Mouse (Mus musculus) embryonic facial prominence, embryonic 12.5 days (tissue): Measurements from ENCODE around the gene A1bg. TPM values are rescaled to one million over a fixed set of nuclear protein-coding genes. Genes with fewer than 3 reads are reported as not detected.

Source experiments
- ATAC-seq: fragments of 200-750 bp; cut with Nextera tagmentation; 2 replicates; pipeline ENCODE4 v1.8.0; 2017; ENCODE audit not compliant: insufficient number of reproducible peaks, insufficient read depth, low FRiP score, low TSS enrichment
- H3K27ac ChIP-seq: fragments of 300-500 bp; sonication (generic); 2 replicates; pipeline ENCODE4 v1.5.1; 2016; ENCODE audit warnings: mild to moderate bottlenecking
- H3K27me3 ChIP-seq: fragments of 300-500 bp; sonication (generic); 2 replicates; pipeline ENCODE4 v1.6.1; 2016; ENCODE audit warnings: mild to moderate bottlenecking, moderate library complexity
- H3K36me3 ChIP-seq: fragments of 300-500 bp; sonication (generic); 2 replicates; pipeline ENCODE4 v1.6.1; 2016; ENCODE audit warnings: mild to moderate bottlenecking
- H3K4me1 ChIP-seq: fragments of 300-500 bp; sonication (generic); 2 replicates; pipeline ENCODE4 v1.6.1; 2016
- H3K4me2 ChIP-seq: fragments of 300-500 bp; sonication (generic); replicated peaks from 2 replicates; pipeline ENCODE4 v1.6.1; 2016; ENCODE audit warnings: mild to moderate bottlenecking, moderate library complexity
- H3K4me3 ChIP-seq: fragments of 300-500 bp; sonication (generic); 2 replicates; pipeline ENCODE4 v1.5.1; 2016; ENCODE audit warnings: mild to moderate bottlenecking
- H3K9ac ChIP-seq: fragments of 300-500 bp; sonication (generic); 2 replicates; pipeline ENCODE4 v1.6.1; 2016; ENCODE audit warnings: mild to moderate bottlenecking, moderate library complexity
- H3K9me3 ChIP-seq: fragments of 300-500 bp; sonication (generic); 2 replicates; pipeline ENCODE4 v1.6.1; 2016; ENCODE audit warnings: mild to moderate bottlenecking, moderate library complexity
- WGBS: fragments of 180-500 bp; shearing (Covaris S2); methylation state at CpG from one replicate; pipeline ENCODE4 v1.1.7; 2016; 5-methylcytosine and 5-hydroxymethylcytosine counted together
- polyA plus RNA-seq: library from polyadenylated mRNA; unstranded; fragments of >200 nt; fragmentation: Nextera tagmentation; extraction: Ambion mirVana; gene quantifications from 2 replicates; pipeline ENCODE4 v1.2.1, GENCODE M21; 2016

A1bg gene
- polyA plus RNA-seq, result not detected in 2 replicates

GRCm38 (mm10) chr15:60922912-60923311 lies at the start of gene A1bg:
Gene A1bg (minus strand): TSS chr15:60923012.
- H3K4me3 ChIP-seq, result no peak within 1 kb of the TSS
- no peaks in the 10 kb centered on the region for H3K36me3 ChIP-seq
- no peak within 1 kb of the TSS for H3K4me2 ChIP-seq
- H3K4me1 ChIP-seq, result no peaks in the 10 kb centered on the region
- ATAC-seq, result no peak
- no peaks in the 10 kb centered on the region for H3K27me3 ChIP-seq
- H3K9me3 ChIP-seq, result no peaks in the 10 kb centered on the region
- no peak within 1 kb of the TSS for H3K27ac ChIP-seq
- no peak within 1 kb of the TSS for H3K9ac ChIP-seq

GRCm38 (mm10) chr15:60968549-60968861 lies 45.7 kb upstream of the A1bg start:
- Histone ChIP-seq H3K4me1 (no peaks in the 10 kb centered on the region), H3K27ac (no peak overlapping the region), H3K4me3 (no peak overlapping the region), H3K9ac (no peak overlapping the region), H3K27me3 (no peaks in the 10 kb centered on the region), H3K36me3 (no peaks in the 10 kb centered on the region), H3K4me2 (no peak overlapping the region), H3K9me3 (no peaks in the 10 kb centered on the region)
- WGBS, result 84% methylated on average over 1 of the region's 1 CpGs
- no peak for ATAC-seq

- Histone ChIP-seq H3K27ac (no peak overlapping the region), H3K4me3 (no peak overlapping the region), H3K4me2 (no peak overlapping the region), H3K27me3 (no peaks in the 10 kb centered on the region), H3K36me3 (no peaks in the 10 kb centered on the region), H3K4me1 (no peaks in the 10 kb centered on the region), H3K9me3 (no peaks in the 10 kb centered on the region), H3K9ac (no peak overlapping the region)
- WGBS, result 74% methylated on average over 9 of the region's 9 CpGs
- ATAC-seq, result no peak
These were observed 45.2 kb upstream of the A1bg start for GRCm38 (mm10) chr15:60967841-60968548.

GRCm38 (mm10) chr15:60925686-60926085 lies 2.9 kb upstream of the A1bg start:
- 72% methylated on average over 4 of the region's 4 CpGs for WGBS

GRCm38 (mm10) chr15:60903763-60904697 lies 18.8 kb downstream of the A1bg start:
- Histone ChIP-seq H3K4me1 (no peaks in the 10 kb centered on the region), H3K36me3 (no peaks in the 10 kb centered on the region), H3K27me3 (no peaks in the 10 kb centered on the region), H3K27ac (no peak overlapping the region), H3K9ac (no peak overlapping the region), H3K4me3 (no peak overlapping the region), H3K9me3 (no peaks in the 10 kb centered on the region), H3K4me2 (no peak overlapping the region)
- WGBS, result 59% methylated on average over 6 of the region's 6 CpGs
- no peak for ATAC-seq

More at GRCm38 (mm10) chr15:60925686-60926085, 2.9 kb upstream of the A1bg start:
- Histone ChIP-seq H3K4me2 (no peak overlapping the region), H3K4me3 (no peak overlapping the region), H3K36me3 (no peaks in the 10 kb centered on the region), H3K4me1 (no peaks in the 10 kb centered on the region), H3K27ac (no peak overlapping the region), H3K9ac (no peak overlapping the region), H3K27me3 (no peaks in the 10 kb centered on the region), H3K9me3 (no peaks in the 10 kb centered on the region)
- ATAC-seq, result no peak

GRCm38 (mm10) chr15:60898187-60898965 lies 24.4 kb downstream of the A1bg start:
- no peak for ATAC-seq
- no peak overlapping the region for H3K4me2 ChIP-seq
- H3K27ac ChIP-seq, result no peak overlapping the region
- no peaks in the 10 kb centered on the region for H3K9me3 ChIP-seq
- H3K27me3 ChIP-seq, result no peaks in the 10 kb centered on the region
- H3K36me3 ChIP-seq, result no peaks in the 10 kb centered on the region
- H3K9ac ChIP-seq, result no peak overlapping the region
- no peak overlapping the region for H3K4me3 ChIP-seq
- 62% methylated on average over 6 of the region's 6 CpGs for WGBS
- no peaks in the 10 kb centered on the region for H3K4me1 ChIP-seq

- ATAC-seq, result no peak
- no peaks in the 10 kb centered on the region for H3K4me1 ChIP-seq
- no peaks in the 10 kb centered on the region for H3K9me3 ChIP-seq
- no peaks in the 10 kb centered on the region for H3K36me3 ChIP-seq
- no peak overlapping the region for H3K4me3 ChIP-seq
- no peak overlapping the region for H3K4me2 ChIP-seq
- no peak overlapping the region for H3K27ac ChIP-seq
- no peak overlapping the region for H3K9ac ChIP-seq
- WGBS, result 85% methylated on average over 2 of the region's 2 CpGs
- H3K27me3 ChIP-seq, result no peaks in the 10 kb centered on the region
These were observed 26.8 kb downstream of the A1bg start for GRCm38 (mm10) chr15:60896040-60896439.

- no peak for ATAC-seq
- Histone ChIP-seq H3K36me3 (no peaks in the 10 kb centered on the region), H3K27ac (no peak overlapping the region), H3K4me3 (no peak overlapping the region), H3K9me3 (no peaks in the 10 kb centered on the region), H3K27me3 (no peaks in the 10 kb centered on the region), H3K9ac (no peak overlapping the region), H3K4me1 (no peaks in the 10 kb centered on the region; the same call in 1 of the 2 replicates), H3K4me2 (no peak overlapping the region)
- WGBS, result 55% methylated on average over 3 of the region's 3 CpGs
These were observed 29.8 kb downstream of the A1bg start for GRCm38 (mm10) chr15:60892976-60893463.

GRCm38 (mm10) chr15:60888724-60889123 lies 34.1 kb downstream of the A1bg start:
- H3K4me2 ChIP-seq, result no peak overlapping the region
- H3K36me3 ChIP-seq, result no peaks in the 10 kb centered on the region
- 89% methylated on average over 2 of the region's 2 CpGs for WGBS
- no peak overlapping the region for H3K9ac ChIP-seq
- no peak for ATAC-seq
- no peaks in the 10 kb centered on the region for H3K9me3 ChIP-seq
- H3K27ac ChIP-seq, result no peak overlapping the region
- H3K27me3 ChIP-seq, result no peaks in the 10 kb centered on the region
- no peaks in the 10 kb centered on the region; the same call in 1 of the 2 replicates for H3K4me1 ChIP-seq
- no peak overlapping the region for H3K4me3 ChIP-seq

- H3K27me3 ChIP-seq, result no peaks in the 10 kb centered on the region
- no peak for ATAC-seq
- WGBS, result 81% methylated on average over 6 of the region's 6 CpGs
- no peaks in the 10 kb centered on the region for H3K9me3 ChIP-seq
- no peak overlapping the region for H3K9ac ChIP-seq
- H3K36me3 ChIP-seq, result no peaks in the 10 kb centered on the region
- H3K27ac ChIP-seq, result no peak overlapping the region
- H3K4me1 ChIP-seq, result no peaks in the 10 kb centered on the region
- H3K4me3 ChIP-seq, result no peak overlapping the region
- no peak overlapping the region for H3K4me2 ChIP-seq
These were observed 47.1 kb downstream of the A1bg start for GRCm38 (mm10) chr15:60875721-60876120.

GRCm38 (mm10) chr15:60862417-60862816 lies 60.4 kb downstream of the A1bg start:
- Histone ChIP-seq H3K4me1 (no peaks in the 10 kb centered on the region), H3K36me3 (no peaks in the 10 kb centered on the region), H3K4me3 (no peak overlapping the region), H3K27me3 (no peaks in the 10 kb centered on the region), H3K9me3 (no peaks in the 10 kb centered on the region), H3K4me2 (no peak overlapping the region), H3K27ac (no peak overlapping the region), H3K9ac (no peak overlapping the region)
- ATAC-seq, result no peak
- WGBS, result 85% methylated on average over 3 of the region's 3 CpGs
